Mouse (Mus musculus): ENCODE data around the gene Ssna1.
"Not testable (repeated sequence)": the region's sequence is repeated elsewhere in the genome, so short reads cannot be mapped to it uniquely, and the experiment has no call there.

The Ssna1 gene

DNA sequence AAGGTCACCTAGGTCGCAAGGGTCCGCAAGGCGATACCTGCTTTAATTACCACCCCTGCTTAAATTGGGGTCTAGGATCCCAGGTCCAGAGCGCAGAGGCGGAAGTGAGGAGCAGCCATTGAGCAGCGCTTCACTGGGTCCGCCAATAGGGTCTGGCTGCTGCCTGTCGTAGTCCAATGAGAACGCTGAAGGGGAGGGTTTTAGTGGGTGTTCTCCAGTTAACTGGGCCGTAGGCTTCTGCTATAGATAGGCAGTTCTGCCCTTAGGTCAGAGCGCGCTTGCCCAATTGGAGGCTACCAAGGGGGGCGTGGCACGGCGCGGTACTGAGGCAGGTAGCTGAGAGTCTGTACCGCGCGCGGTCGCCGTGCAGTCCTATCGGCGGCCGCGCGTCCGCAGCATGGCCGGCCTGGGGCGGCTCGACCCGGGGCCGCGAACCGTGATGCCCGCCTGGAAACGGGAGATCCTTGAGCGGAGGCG, 9.9 kb downstream of the Ssna1 start, which contains the start of gene Tprn:
Tprn (plus strand) TSS at position 328 of the 477 bp plus-strand sequence.
- peak; percentile 95 for DNase-seq (ENCODE audit: low spot score)

DNA sequence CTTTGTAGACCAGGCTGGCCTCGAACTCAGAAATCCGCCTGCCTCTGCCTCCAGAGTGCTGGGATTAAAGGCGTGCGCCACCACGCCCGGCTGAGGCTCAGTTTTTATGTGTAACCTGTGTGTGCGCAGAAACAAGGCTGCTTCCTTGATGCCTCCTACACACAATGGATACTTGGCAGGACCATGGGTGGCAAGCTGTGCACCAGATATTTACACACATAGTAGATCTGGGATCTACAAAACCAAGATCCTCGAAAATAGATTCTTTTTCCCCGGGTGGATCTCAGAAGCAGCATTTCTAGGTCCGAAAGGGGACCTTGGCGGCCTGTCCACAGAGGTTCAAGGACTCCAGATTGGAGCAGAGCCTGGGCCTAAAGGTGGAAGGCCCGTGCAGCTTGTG, 10.4 kb downstream of the Ssna1 start:
- no peak for DNase-seq (ENCODE audit: low spot score)

DNA sequence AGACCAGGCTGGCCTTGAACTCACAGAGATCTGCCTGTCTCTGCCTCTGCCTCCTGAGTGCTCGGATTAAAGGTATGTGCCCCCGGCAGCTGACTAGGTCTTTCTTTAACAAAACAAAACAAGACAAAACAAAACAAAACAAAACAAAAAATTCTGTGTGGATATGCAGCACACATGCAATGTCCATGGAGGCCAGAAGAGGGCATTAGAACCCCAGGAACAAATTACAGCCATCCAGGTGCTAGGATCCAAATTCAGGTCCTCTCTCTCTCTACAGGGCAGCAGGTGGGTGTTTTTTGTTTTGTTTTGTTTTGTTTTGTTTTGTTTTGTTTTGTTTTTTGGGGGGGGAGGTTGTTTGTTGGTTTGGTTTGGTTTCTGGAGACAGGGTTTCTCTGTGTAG, 13.4 kb downstream of the Ssna1 start:
- DNase-seq (ENCODE audit: low spot score), result no peak

DNA sequence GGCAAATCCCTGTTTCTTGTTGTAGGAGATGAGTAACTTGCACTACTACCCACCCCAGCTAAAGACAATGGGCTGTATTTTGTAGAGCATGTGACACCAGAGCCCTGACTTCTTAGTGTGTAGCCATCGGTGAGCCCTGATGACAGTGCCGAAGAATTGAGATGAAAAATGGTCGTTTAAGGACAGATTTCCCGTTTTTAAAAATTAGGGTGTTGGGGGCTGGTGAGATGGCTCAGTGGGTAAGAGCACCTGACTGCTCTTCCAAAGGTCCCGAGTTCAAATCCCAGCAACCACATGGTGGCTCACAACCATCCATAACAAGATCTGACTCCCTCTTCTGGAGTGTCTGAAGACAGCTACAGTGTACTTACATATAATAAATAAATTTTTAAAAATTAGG, 15.0 kb downstream of the Ssna1 start:
- DNase-seq (ENCODE audit: low spot score), result not testable (repeated sequence)

DNA sequence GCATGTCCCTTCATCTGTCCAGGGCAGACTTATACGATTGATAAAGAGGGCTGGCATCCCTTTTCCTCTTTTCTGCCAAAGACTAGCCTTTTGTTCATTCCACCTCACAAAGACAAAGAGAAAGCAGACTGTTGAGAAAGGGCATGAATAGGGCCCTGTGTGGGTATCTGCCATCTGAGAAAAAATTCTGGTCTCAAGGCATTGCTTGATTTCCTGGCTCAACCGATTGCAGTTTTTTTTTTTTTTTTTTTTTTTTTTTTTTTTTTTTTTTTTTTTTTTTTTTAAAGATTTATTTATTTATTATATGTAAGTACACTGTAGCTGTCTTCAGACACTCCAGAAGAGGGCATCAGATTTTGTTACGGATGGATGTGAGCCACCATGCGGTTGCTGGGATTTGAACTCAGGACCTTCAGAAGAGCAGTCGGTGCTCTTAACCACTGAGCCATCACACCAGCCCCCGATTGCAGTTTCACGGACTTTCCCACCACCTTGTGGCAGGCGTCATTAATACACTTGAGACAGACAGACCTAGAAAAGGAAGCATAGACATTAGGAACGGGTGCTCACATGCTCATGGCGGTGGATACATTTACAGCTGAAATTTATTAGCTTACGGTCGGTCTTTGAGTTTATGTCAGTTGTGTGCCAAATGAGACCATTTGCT, 15.7 kb downstream of the Ssna1 start:
- DNase-seq (ENCODE audit: low spot score), result not testable (repeated sequence)

DNA sequence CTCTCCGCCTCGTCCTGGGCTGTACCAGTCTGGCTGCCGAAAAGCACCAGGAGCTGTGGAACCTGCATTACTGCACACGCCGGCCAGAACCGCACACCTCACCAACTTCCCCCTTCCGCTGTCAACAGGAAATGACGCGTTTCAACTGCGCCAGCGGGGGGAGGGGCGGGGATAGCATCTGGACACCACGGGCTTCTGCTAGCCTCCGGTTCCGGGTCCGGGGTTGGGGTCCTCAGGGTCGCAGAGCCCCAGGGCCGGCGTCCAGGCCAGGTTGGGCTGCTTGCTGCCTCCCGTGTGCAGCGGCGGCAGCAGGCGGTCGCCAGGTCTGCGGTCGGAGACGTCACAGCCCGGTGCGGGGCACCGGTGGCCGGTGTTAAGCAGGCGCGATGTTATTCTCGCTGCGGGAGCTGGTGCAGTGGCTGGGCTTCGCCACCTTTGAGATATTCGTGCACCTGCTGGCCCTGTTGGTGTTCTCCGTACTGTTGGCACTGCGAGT, 16.9 kb downstream of the Ssna1 start, which contains the start of gene Tmem203:
Tmem203 (plus strand) TSS at position 156 of the 496 bp plus-strand sequence.
- peak; percentile 68 for DNase-seq (ENCODE audit: low spot score)

DNA sequence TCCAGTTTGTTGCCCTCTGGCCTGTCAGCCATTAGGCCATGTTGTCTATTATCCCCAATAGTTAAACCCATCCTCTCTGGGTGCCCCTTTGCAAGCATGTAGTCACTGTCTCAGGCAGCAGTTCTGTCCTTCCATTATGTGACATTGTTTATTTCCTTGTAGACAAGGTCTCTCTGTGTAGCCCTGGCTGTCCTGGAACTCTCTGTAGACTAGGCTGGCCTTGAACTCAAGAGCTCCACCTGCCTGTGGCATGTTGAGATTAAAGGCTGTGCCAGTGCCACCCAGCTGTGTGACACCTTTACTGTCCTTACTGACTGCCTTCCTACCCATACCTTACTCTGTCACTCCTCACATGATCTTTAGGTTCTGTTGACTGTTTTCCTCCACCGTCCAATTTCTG, 19.9 kb downstream of the Ssna1 start:
- no peak for DNase-seq (ENCODE audit: low spot score)

DNA sequence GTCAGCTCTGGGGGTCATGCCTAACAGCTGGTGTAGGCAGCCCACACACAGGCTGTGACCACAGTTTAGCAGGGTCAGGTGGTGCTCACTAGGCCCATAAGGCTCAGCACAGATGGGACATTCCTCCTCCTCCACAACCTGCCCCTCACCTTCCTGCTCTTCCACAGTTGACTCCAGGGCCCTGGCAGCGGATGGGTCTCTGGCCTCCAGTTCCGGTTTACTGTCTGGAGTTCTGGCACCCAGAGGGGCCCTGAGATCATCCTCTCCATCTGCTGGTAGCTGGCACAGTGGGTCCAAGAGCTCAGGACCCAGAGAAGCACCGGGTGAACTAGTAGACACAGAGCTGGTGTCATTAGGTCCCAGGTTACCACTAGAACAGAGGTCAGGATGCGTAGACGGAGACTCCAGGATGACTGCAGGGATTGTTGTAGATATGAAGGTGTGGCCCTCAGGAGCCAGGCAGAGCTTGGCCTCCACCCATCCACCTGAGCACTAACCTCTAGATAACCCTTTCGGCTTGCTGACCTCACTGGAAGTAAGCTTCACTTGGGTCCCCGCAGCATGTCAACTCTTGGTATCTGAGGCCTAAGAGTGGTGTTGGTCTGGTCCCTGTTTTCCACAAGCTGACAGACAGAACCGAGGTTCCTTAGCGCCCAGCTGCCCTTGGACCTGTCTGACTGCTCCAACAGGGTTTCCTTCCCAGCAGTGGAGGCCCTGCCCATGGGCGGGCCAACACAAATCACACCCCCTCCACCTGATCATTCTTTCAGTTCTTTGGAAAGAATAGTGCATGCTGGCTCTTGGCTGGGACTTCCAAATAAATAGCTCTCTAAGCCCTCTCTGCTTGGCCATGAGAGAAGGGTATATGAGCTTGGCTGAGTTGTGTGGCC, 25.8 kb downstream of the Ssna1 start, which contains the start of gene AL732309.1:
AL732309.1 (minus strand) TSS at position 681 of the 890 bp plus-strand sequence.
- no peak for DNase-seq (ENCODE audit: low spot score)

DNA sequence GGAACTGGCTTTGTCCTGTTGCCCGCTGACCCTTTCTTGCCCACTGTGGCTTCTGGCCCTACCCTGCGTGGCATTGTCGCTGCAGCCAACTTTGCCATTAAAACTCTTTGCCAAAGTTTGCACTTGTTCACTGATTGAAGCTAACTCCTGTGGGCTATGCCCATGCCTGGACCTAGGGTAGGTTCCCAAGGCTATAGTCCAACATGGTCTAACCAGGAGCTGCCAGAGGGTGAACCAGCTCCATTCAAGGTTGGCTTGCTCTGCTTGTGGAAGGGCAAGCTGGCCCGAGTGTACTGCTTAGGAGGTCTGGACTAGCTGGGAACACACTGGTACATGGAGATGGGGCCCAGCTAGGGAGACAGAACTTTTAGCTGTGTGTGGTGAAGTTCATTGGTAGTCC, 28.1 kb downstream of the Ssna1 start:
- no peak for DNase-seq (ENCODE audit: low spot score)

DNA sequence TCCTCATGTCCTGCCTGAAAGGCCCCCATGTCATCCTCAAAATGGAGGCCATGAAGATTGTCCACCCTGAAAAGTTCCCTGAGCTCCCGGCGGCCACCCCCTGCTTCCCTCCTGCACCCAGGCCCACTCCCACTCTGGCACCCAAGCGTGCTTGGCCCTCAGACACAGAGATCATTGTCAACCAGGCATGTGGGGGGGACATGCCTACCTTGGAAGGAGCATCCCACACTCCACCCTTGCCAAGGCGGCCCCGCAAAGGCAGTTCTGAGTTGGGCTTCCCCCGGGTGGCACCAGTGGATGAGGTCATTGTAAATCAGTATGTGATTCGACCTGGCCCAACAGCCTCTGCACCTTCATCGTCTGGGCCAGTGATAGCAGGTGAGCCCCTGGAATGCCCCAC, 28.9 kb downstream of the Ssna1 start:
- no peak for DNase-seq (ENCODE audit: low spot score)

DNA sequence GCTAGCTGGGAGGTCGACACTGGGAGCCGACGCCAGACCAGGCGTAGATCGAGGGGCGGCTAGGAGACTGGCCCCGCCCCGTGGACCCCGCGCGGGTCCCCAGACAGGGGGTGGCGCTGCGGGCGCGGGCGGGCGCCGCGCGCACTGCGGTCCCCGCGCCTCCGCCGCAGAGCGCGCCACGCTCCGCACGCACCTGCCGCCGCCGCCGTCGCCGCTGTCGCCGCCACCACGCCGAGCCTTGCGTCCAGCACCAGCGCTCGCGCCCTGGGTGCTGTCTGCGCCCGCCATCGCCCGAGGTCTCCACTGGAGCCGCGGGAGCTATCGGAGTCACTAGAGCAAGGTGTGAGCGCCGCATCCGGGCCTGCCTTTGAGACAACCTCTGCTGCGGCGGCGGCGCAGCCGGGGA, 30.1 kb downstream of the Ssna1 start, which contains the start of the genes Rnf208 and Cysrt1:
Rnf208 (plus strand) TSS at position 155 of the 406 bp plus-strand sequence.
Cysrt1 (minus strand) TSS at position 352 of the 406 bp plus-strand sequence.
- DNase-seq (ENCODE audit: low spot score), result no peak

DNA sequence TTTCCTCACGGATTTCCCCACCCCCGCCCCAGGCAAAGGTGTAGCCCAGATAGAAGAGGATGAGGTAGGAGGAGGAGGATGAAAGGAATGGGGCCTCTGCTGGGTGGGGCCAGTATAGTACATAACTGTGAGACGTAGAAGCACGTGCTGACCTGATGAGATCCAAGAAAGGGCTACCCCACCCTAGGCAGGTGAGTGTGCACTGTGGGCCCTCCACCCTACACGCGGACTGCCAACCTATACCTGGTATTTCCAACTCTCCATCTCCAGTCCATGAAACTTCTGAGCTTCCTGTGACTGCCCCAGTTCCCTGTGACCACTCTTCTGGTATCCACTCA, 30.8 kb downstream of the Ssna1 start:
- DNase-seq (ENCODE audit: low spot score), result no peak

DNA sequence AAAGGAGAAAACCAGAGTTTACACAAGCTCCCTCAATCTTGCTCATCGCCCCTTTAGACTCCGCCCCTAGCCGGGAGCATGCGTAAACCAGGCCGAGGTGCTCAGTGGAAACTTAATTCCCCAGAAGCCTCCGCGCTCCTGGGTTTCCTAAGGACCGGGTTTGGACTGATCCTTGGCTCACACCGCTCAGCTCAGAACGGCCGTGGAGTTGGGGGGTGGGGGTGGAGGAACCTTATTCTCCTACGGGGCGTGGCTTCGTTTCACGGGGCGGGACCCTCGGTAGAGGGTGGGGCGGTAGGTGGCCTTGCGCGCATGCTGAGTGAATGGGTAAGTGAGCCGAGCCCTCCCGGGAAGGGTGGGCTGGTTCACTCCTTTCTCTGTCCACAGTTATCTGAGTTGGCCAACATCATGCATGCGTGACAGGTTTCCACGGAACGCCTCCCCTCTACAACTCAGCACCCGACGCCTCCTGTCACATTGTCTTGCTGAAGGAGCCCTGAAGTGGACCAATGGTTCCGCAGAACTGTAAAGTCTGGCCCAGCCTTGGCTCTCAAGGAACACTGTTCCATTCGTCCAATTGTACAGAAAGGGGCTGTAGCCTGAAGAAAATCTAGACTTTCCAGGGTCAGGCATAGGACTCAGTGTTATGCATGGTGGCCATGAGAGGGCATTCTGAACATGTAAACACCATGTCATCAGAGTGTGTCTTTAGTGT, 31.4 kb downstream of the Ssna1 start:
- DNase-seq (ENCODE audit: low spot score), result peak; percentile 68

DNA sequence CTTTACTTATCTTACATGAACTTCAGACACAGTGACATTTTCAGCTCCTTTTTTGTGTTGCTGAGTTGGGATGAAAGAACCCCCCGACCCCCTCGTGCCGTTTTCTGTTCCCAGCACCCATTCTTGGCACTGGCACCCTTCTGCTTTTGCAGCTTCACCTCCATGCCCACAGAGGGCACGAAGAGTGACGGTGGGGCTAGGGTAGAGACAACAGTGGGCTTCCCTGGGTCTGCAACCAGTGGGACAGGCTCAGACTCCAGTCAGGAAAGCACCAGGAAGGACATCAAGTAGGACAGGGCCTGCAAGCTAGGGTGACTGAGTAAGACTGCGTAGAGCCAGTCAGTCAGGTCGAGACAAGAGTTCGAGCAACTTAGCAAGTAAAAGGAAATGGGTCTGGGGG, 31.9 kb downstream of the Ssna1 start:
- DNase-seq (ENCODE audit: low spot score), result no peak

DNA sequence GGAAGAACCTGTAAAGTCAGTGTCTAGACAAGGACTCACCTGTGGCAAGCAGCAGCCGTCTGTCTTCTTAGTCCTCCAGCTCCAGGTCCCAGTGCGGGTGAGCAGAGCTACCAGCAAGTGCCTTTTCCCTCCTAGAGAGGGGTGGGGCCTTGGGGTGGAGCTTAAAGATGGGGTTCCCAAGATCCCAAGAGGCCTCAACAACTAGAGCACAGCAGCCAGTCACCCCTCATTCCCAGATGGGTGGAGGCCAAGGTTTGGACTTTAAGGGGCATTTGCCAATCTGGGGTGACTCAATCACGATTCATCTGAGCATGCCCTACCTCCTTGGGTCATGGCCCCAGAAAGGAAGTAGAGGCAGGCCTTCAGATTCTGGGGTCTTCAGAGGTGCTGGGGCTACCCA, 32.5 kb downstream of the Ssna1 start:
- DNase-seq (ENCODE audit: low spot score), result no peak

DNA sequence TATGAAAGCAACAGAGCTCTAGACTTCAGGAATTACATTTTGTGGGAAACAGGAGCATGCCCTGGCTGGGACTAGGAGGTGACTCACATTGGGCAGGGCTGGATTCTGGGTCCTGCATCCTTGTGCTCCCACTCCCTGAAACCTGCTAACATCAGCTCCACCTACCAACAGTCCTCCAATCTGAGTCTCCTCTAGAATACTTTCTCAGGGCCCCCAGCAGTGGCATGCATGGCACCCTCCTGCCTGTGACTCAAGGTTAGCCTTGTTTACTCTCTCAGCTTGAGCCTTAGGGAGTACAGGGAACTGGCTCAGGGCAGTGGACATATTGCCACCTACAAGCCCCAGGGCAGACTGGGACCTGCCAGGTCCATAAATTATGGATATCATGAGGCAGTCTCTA, 34.1 kb downstream of the Ssna1 start:
- DNase-seq (ENCODE audit: low spot score), result no peak

DNA sequence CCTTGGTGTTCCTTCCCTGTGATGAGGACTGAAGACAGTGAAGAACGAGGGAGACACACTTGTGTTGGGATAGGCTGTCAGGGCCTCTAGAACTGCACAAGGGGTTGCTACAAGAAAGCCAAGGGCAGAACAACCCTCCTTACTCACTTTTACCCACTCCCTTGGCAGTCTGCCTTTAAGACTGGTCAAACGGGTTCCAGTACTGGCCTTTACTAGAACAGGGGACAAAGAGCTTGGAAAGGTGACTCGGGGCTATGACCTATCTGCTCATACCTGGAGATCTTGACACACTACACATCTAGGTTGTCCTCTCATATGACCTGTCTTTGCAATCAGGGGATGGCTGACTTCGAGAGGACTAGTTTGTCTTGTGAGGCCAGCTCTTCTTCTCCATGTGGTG, 34.7 kb downstream of the Ssna1 start:
- DNase-seq (ENCODE audit: low spot score), result no peak

DNA sequence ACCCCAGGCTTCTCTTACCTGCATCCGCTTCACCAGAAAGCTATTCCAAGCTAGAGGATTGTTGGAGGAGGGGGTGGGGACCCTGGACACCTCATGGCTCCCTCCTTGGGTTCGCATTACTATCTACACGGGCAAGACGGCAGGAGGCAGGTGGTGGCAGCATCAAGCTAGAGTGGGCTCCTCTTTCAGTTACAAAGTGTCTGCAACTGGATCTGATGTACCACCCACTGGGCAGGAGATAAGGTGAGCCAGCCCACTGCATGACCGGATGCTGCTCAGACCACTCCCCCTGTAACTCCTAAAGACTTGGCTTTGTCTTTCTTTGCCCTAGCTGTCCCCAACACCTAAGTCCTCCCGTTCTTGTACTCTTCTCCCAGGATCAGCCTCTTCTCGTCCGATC, 35.6 kb downstream of the Ssna1 start, which contains the start of gene Rnf224:
Rnf224 (minus strand) TSS at position 174 of the 400 bp plus-strand sequence.
- no peak for DNase-seq (ENCODE audit: low spot score)

DNA sequence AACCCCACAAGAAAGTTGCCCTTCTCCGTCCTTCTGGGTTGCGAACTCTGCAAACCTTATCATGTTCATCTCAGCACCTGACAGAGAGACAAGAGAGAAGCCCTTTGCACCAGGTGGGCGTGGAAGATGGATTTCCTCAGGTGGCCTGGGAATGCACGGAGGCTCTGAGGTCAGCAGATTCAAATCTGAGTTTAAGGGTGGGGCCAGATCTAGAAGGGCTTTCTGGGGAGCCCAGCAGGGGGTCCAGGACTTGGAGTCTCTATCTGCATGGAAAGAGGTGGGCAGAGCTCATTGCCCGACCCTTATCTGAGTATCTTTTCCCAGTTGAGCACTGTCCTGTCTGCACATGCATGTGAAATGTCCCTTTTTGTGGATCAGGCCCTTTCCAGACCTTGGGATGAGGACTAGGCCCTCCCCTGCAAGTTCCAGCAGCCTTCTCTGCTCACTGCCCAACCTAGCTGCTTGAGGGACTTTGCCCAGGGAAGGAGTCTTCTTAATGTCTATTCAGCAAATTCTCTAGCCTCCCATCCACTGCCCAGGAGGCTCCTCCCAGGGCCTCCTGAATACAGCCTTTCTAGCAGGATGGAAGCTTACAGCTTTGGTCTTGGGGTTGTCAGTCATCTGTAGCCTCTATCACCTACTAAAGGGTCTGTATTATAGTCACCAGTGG, 37.6 kb downstream of the Ssna1 start:
- DNase-seq (ENCODE audit: low spot score), result no peak

DNA sequence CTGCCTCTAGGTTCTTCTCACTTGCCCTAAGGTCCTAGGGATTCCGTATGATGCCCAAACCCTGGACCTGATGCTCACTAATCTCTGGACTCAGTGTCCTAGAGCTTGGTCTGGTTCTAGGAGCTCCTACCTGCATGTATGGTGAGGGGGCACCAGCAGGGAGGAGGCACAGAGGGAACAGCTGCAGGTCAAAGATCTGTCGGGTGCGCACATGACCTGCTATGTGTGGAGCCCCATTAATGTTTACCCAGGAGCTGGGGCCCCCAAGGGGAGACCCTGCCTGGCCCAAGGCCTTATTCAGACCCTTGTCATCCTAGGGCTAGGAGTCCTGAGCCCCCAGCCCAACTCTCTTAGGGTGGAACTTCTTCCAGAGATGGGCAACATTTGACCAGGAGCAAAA, 38.2 kb downstream of the Ssna1 start, which contains the start of gene Slc34a3:
Slc34a3 (minus strand) TSS at position 315 of the 400 bp plus-strand sequence.
- DNase-seq (ENCODE audit: low spot score), result no peak

DNA sequence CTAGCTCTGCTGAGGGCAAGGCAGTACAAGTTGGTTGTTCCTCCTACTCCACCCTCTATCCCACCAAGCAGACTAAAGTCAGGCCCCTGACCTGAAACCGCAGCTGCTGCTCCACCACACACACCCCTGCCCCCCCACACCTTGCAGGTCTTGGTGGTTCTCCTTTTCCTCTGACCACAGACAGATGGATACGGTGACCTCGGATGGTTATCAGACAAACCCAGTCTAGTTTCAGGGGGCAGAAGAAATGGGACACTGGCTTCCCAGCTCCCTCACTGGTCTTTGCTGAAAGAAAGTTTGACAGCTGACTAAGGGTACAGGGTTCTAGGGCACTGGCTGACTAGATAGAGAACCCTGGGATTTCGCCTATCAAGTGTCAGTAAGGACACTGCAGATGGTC, 38.8 kb downstream of the Ssna1 start:
- DNase-seq (ENCODE audit: low spot score), result no peak

All from ovary, adult 18-20 months (tissue).